Mouse (Mus musculus) CH12.LX (cell line): ENCODE measurements around the gene Klhl29. TPM values are rescaled to one million over a fixed set of nuclear protein-coding genes. Genes with fewer than 3 reads are reported as not detected.

Experiments used
- DNase-seq: peaks from one replicate; pipeline ENCODE4 v3.0.0-alpha.2; 2013; ENCODE audit errors: extremely low read depth
- H3K27ac ChIP-seq: 2 replicates; pipeline ENCODE4 v1.5.1; 2012; ENCODE audit warnings: low read depth, mild to moderate bottlenecking, control low read depth, moderate library complexity; ENCODE audit not compliant: insufficient read depth
- H3K27me3 ChIP-seq: replicated peaks from 2 replicates; pipeline ENCODE3; 2012; ENCODE audit warnings: inconsistent platforms
- H3K36me3 ChIP-seq, 2 experiments: replicated peaks in 1 of 2; 2 replicates each; pipeline versions ENCODE3 to v1.6.1; 2012; ENCODE audit warnings: inconsistent platforms in 1 of 2, low read length in 1 of 2, mild to moderate bottlenecking in 1 of 2, mixed read lengths in 1 of 2, moderate library complexity in 1 of 2; ENCODE audit not compliant: control insufficient read depth in 1 of 2, insufficient read depth in 1 of 2
- H3K4me1 ChIP-seq, 2 experiments: 2 replicates each; pipeline ENCODE4 v1.6.1; 2012; ENCODE audit warnings: inconsistent platforms in 1 of 2, moderate library complexity in 1 of 2; ENCODE audit not compliant: insufficient read depth in 2 of 2, control insufficient read depth in 1 of 2
- H3K4me2 ChIP-seq: 2 replicates; pipeline ENCODE4 v1.6.1; 2012; ENCODE audit warnings: low read depth, mild to moderate bottlenecking, control low read depth; ENCODE audit not compliant: poor library complexity, insufficient read depth, severe bottlenecking
- H3K4me3 ChIP-seq, 3 experiments: fragments of 150-350 bp in 1 of 3; sonication (generic) in 1 of 3; replicated peaks in 1 of 3; 2 replicates each; pipeline versions ENCODE3 to v1.5.1; 2011 to 2012; ENCODE audit warnings: low read depth in 2 of 3, low read length in 2 of 3, mild to moderate bottlenecking in 2 of 3, moderate library complexity in 2 of 3, control low read depth in 1 of 3, improper control_type of control experiment in 1 of 3, inconsistent platforms in 1 of 3, mixed read lengths in 1 of 3; ENCODE audit not compliant: poor library complexity in 1 of 3
- H3K79me2 ChIP-seq: replicated peaks from 2 replicates; pipeline ENCODE4 v1.6.1; 2012; ENCODE audit warnings: mild to moderate bottlenecking, moderate library complexity; ENCODE audit not compliant: control insufficient read depth, poor library complexity, insufficient read depth, severe bottlenecking; ENCODE audit errors: extremely low read depth
- H3K9ac ChIP-seq: 2 replicates; pipeline ENCODE4 v1.6.1; 2012; ENCODE audit warnings: low read depth, mild to moderate bottlenecking, control low read depth, moderate library complexity; ENCODE audit not compliant: insufficient read depth
- H3K9me3 ChIP-seq: replicated peaks from 2 replicates; pipeline ENCODE3; 2012; ENCODE audit warnings: low read length, inconsistent platforms, mixed read lengths
- CTCF ChIP-seq, 2 experiments: IDR thresholded peaks in 1 of 2; conservative IDR thresholded peaks in 1 of 2; 2 replicates each; pipeline ENCODE4 v1.5.1; 2011 to 2012; ENCODE audit warnings: low read depth in 2 of 2, low read length in 2 of 2, improper control_type of control experiment in 1 of 2, inconsistent platforms in 1 of 2, mild to moderate bottlenecking in 1 of 2, moderate library complexity in 1 of 2
- EP300 ChIP-seq: IDR thresholded peaks from 2 replicates; pipeline ENCODE4 v1.6.1; 2011; ENCODE audit warnings: low read length, improper control_type of control experiment
- GABPA ChIP-seq: IDR thresholded peaks from 2 replicates; pipeline ENCODE4 v1.6.1; 2012; ENCODE audit warnings: low read depth, low read length, improper control_type of control experiment, inconsistent platforms; ENCODE audit not compliant: insufficient replicate concordance
- HCFC1 ChIP-seq: IDR thresholded peaks from 2 replicates; pipeline ENCODE4 v1.6.1; 2012; ENCODE audit warnings: low read depth, mild to moderate bottlenecking, inconsistent platforms, low read length, improper control_type of control experiment
- JUN ChIP-seq: IDR thresholded peaks from 2 replicates; pipeline ENCODE4 v1.6.1; 2011; ENCODE audit warnings: low read depth, mild to moderate bottlenecking, low read length, improper control_type of control experiment, moderate library complexity; ENCODE audit not compliant: insufficient read depth
- JUND ChIP-seq: conservative IDR thresholded peaks from 2 replicates; pipeline ENCODE4 v1.6.1; 2011; ENCODE audit warnings: low read depth, low read length, improper control_type of control experiment
- MAFK ChIP-seq: IDR thresholded peaks from 2 replicates; pipeline ENCODE4 v1.6.1; 2011; ENCODE audit warnings: low read length, improper control_type of control experiment; ENCODE audit not compliant: insufficient replicate concordance
- MAX ChIP-seq: IDR thresholded peaks from 2 replicates; pipeline ENCODE4 v1.6.1; 2011; ENCODE audit warnings: low read length, improper control_type of control experiment
- MXI1 ChIP-seq: IDR thresholded peaks from 2 replicates; pipeline ENCODE4 v1.6.1; 2011; ENCODE audit warnings: mild to moderate bottlenecking, low read depth, low read length, improper control_type of control experiment
- MYC ChIP-seq: IDR thresholded peaks from 2 replicates; pipeline ENCODE4 v1.6.1; 2011; ENCODE audit warnings: low read depth, mild to moderate bottlenecking, improper control_type of control experiment, low read length
- NELFE ChIP-seq: IDR thresholded peaks from 2 replicates; pipeline ENCODE4 v1.6.1; 2011; ENCODE audit warnings: low read depth, low read length, improper control_type of control experiment
- POLR2AphosphoS2 ChIP-seq: IDR thresholded peaks from 2 replicates; pipeline ENCODE4 v1.6.1; 2011; ENCODE audit warnings: low read depth, low read length, improper control_type of control experiment
- RAD21 ChIP-seq: IDR thresholded peaks from 2 replicates; pipeline ENCODE4 v1.6.1; 2011; ENCODE audit warnings: low read depth, mild to moderate bottlenecking, low read length, improper control_type of control experiment, moderate library complexity
- RCOR1 ChIP-seq: conservative IDR thresholded peaks from 2 replicates; pipeline ENCODE4 v1.6.1; 2012; ENCODE audit warnings: low read depth, mild to moderate bottlenecking, inconsistent platforms, low read length, improper control_type of control experiment
- TBP ChIP-seq: conservative IDR thresholded peaks from 2 replicates; pipeline ENCODE4 v1.6.1; 2011; ENCODE audit warnings: low read depth, low read length, improper control_type of control experiment
- TCF12 ChIP-seq: IDR thresholded peaks from 2 replicates; pipeline ENCODE4 v1.6.1; 2014; ENCODE audit warnings: low read depth, mild to moderate bottlenecking, inconsistent platforms, low read length, improper control_type of control experiment
- USF1 ChIP-seq: IDR thresholded peaks from 2 replicates; pipeline ENCODE4 v1.6.1; 2014; ENCODE audit warnings: low read depth, mild to moderate bottlenecking, inconsistent platforms, low read length, improper control_type of control experiment
- USF2 ChIP-seq: conservative IDR thresholded peaks from 2 replicates; pipeline ENCODE4 v1.6.1; 2011; ENCODE audit warnings: low read depth, low read length, improper control_type of control experiment
- ZC3H11A ChIP-seq: IDR thresholded peaks from 2 replicates; pipeline ENCODE4 v1.6.1; 2012; ENCODE audit warnings: low read depth, mild to moderate bottlenecking, inconsistent platforms, low read length, improper control_type of control experiment
- ZNF384 ChIP-seq: IDR thresholded peaks from 2 replicates; pipeline ENCODE4 v1.6.1; 2012; ENCODE audit warnings: low read depth, low read length, improper control_type of control experiment, inconsistent platforms
- dilution Hi-C: fragments of 300-500 bp; cut with MboI; formaldehyde crosslinking; loops from 2 replicates; pipeline ENCODE4 v1.14.3; 2020; ENCODE audit warnings: low sequenced_read_pairs; ENCODE audit not compliant: extremely low pct_unique_long_range_greater_than_20kb, extremely low pct_ligation_motif_present
- in situ Hi-C: fragments of 300-500 bp; cut with MboI; formaldehyde crosslinking; loops from 3 replicates; pipeline ENCODE4 v1.14.3; 2019; ENCODE audit warnings: low sequenced_read_pairs, low pct_ligation_motif_present, low pct_unique_long_range_greater_than_20kb, mixed read lengths
- polyA plus RNA-seq: library from polyadenylated mRNA; unstranded; fragments of >175 nt; gene quantifications from 2 replicates; pipeline ENCODE4 v1.2.1, GENCODE M21; 2012; ENCODE audit warnings: low read depth; ENCODE audit not compliant: insufficient read length
- total RNA-seq, 2 experiments: library from RNA; depleted of rRNA; stranded (reverse); fragments of 300-350 nt in 1 of 2; fragments of >200 nt in 1 of 2; gene quantifications; 2 replicates each; pipeline ENCODE4 v1.2.3; 2012 to 2014

Klhl29 gene
- total and polyA plus RNA-seq, 3 experiments: 0.04 TPM; not detected in 2

GRCm38 (mm10) chr12:5397423-5397822 is 21.9 kb upstream of the Klhl29 start:
- H3K9me3 ChIP-seq: no peaks in the 10 kb centered on the region
- no peaks in the 10 kb centered on the region for H3K27me3 ChIP-seq
- H3K9ac ChIP-seq: no peak overlapping the region
- no peak overlapping the region for H3K4me2 ChIP-seq
- H3K4me1 ChIP-seq: peaks cover 0 to 8% of the 10 kb centered on the region in 2 experiments; a peak in 2 of 4 replicates
- no peaks in the 10 kb centered on the region for H3K36me3 ChIP-seq
- TF ChIP-seq GABPA: no peak
- no peak for TF ChIP-seq MAX
- TF ChIP-seq MXI1: no peak
- in situ Hi-C loops: no loop called here
- H3K27ac ChIP-seq: no peak overlapping the region
- no peak for DNase-seq
- no peaks in the 10 kb centered on the region for H3K79me2 ChIP-seq
- dilution Hi-C loops: no loop called here
- H3K4me3 ChIP-seq: no peak overlapping the region

- Histone ChIP-seq H3K9me3 (no peaks in the 10 kb centered on the region), H3K36me3 (no peaks in the 10 kb centered on the region), H3K4me3 (no peak overlapping the region), H3K27ac (no peak overlapping the region), H3K4me1 (no peaks in the 10 kb centered on the region), H3K4me2 (no peak overlapping the region), H3K79me2 (no peaks in the 10 kb centered on the region), H3K9ac (no peak overlapping the region), H3K27me3 (no peaks in the 10 kb centered on the region)
- in situ Hi-C loops: no loop called here
- dilution Hi-C loops: no loop called here
- no peak for DNase-seq
- no peak for TF ChIP-seq TBP
- TF ChIP-seq ZNF384: no peak
- TF ChIP-seq MYC: no peak
- TF ChIP-seq USF2: no peak
- TF ChIP-seq MAFK: no peak
- TF ChIP-seq ZC3H11A: no peak
- TF ChIP-seq RAD21: no peak
- no peak for TF ChIP-seq RCOR1
- no peak for TF ChIP-seq TCF12
Measured at GRCm38 (mm10) chr12:5395188-5395587, 19.7 kb upstream of the Klhl29 start.

DNA sequence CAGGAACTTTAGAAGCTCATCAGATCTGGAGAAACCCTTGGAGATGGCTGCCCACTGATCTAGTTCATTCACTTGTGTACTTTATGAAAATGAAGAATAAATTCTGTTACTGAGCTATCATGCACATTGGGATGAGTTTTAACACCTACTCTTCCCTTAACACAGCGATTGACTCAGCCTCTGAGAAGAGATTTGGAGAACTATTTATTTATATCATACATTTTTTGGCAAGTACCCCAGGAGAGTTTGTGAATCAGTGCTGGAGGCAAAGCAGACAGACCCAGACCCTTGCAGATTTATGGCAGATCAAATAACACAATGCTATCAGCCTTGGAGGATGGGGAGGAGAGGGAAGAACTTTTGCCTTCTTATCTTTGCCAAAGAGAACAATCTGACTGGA is 11.6 kb upstream of the Klhl29 start:
- no peaks in the 10 kb centered on the region for H3K27me3 ChIP-seq
- in situ Hi-C loops (no loop called here), dilution Hi-C loops (no loop called here)
- no peaks in the 10 kb centered on the region for H3K36me3 ChIP-seq
- no peak for TF ChIP-seq POLR2AphosphoS2
- TF ChIP-seq JUN: no peak
- TF ChIP-seq USF1: no peak
- TF ChIP-seq JUND: no peak
- no peak for TF ChIP-seq EP300
- no peak for TF ChIP-seq MAX
- TF ChIP-seq MYC: no peak
- TF ChIP-seq HCFC1: no peak
- no peak for TF ChIP-seq NELFE
- TF ChIP-seq USF2: no peak
- TF ChIP-seq CTCF (conservative IDR thresholded peaks at IDR 0.05 in 1 of 2, IDR thresholded peaks at IDR 0.05 in 1 of 2; ENCODE audit: low read depth in 2 of 2, low read length in 2 of 2): no peak
- DNase-seq: no peak
- H3K4me2 ChIP-seq: no peak overlapping the region
- no peaks in the 10 kb centered on the region for H3K9me3 ChIP-seq
- no peak overlapping the region for H3K4me3 ChIP-seq
- H3K79me2 ChIP-seq: no peaks in the 10 kb centered on the region
- H3K4me1 ChIP-seq: no peaks in the 10 kb centered on the region
- no peak overlapping the region for H3K27ac ChIP-seq
- H3K9ac ChIP-seq: no peak overlapping the region
